ENCODE assay signal across 1 mouse cellular context in genomic region chr3:94702163-94702810, GRCm38 (mm10).
TF ChIP-seq lines count a peak whose summit lies in the region.

No protein-coding gene starts in this region.

TF ChIP-seq in MEL, 35 proteins besides CTCF, POLR2A, EP300 and RAD21:
- TF ChIP-seq TCF12 (IDR thresholded peaks at IDR 0.05; ENCODE audit: low read depth, low read length) (peak; percentile 60), TAL1 (IDR thresholded peaks at IDR 0.05; ENCODE audit: low read length) (peak; percentile 76), GATA1 (IDR thresholded peaks at IDR 0.05; ENCODE audit: low read depth, low read length) (peak; percentile 51)
